Mouse (Mus musculus) CH12.LX (cell line): Measurements from ENCODE around the gene Nup210l. TPM values are rescaled to one million over a fixed set of nuclear protein-coding genes. Genes with fewer than 3 reads are reported as not detected.

Experiments
- DNase-seq: peaks from one replicate; pipeline ENCODE4 v3.0.0-alpha.2; 2013; ENCODE audit errors: extremely low read depth
- H3K27ac ChIP-seq: 2 replicates; pipeline ENCODE4 v1.5.1; 2012; ENCODE audit warnings: low read depth, mild to moderate bottlenecking, control low read depth, moderate library complexity; ENCODE audit not compliant: insufficient read depth
- H3K27me3 ChIP-seq: replicated peaks from 2 replicates; pipeline ENCODE3; 2012; ENCODE audit warnings: inconsistent platforms
- H3K36me3 ChIP-seq, 2 experiments: replicated peaks in 1 of 2; 2 replicates each; pipeline versions ENCODE3 to v1.6.1; 2012; ENCODE audit warnings: inconsistent platforms in 1 of 2, low read length in 1 of 2, mild to moderate bottlenecking in 1 of 2, mixed read lengths in 1 of 2, moderate library complexity in 1 of 2; ENCODE audit not compliant: control insufficient read depth in 1 of 2, insufficient read depth in 1 of 2
- H3K4me1 ChIP-seq, 2 experiments: 2 replicates each; pipeline ENCODE4 v1.6.1; 2012; ENCODE audit warnings: inconsistent platforms in 1 of 2, moderate library complexity in 1 of 2; ENCODE audit not compliant: insufficient read depth in 2 of 2, control insufficient read depth in 1 of 2
- H3K4me2 ChIP-seq: 2 replicates; pipeline ENCODE4 v1.6.1; 2012; ENCODE audit warnings: low read depth, mild to moderate bottlenecking, control low read depth; ENCODE audit not compliant: poor library complexity, insufficient read depth, severe bottlenecking
- H3K4me3 ChIP-seq, 3 experiments: fragments of 150-350 bp in 1 of 3; sonication (generic) in 1 of 3; replicated peaks in 1 of 3; 2 replicates each; pipeline versions ENCODE3 to v1.5.1; 2011 to 2012; ENCODE audit warnings: low read depth in 2 of 3, low read length in 2 of 3, mild to moderate bottlenecking in 2 of 3, moderate library complexity in 2 of 3, control low read depth in 1 of 3, improper control_type of control experiment in 1 of 3, inconsistent platforms in 1 of 3, mixed read lengths in 1 of 3; ENCODE audit not compliant: poor library complexity in 1 of 3
- H3K79me2 ChIP-seq: replicated peaks from 2 replicates; pipeline ENCODE4 v1.6.1; 2012; ENCODE audit warnings: mild to moderate bottlenecking, moderate library complexity; ENCODE audit not compliant: control insufficient read depth, poor library complexity, insufficient read depth, severe bottlenecking; ENCODE audit errors: extremely low read depth
- H3K9ac ChIP-seq: 2 replicates; pipeline ENCODE4 v1.6.1; 2012; ENCODE audit warnings: low read depth, mild to moderate bottlenecking, control low read depth, moderate library complexity; ENCODE audit not compliant: insufficient read depth
- H3K9me3 ChIP-seq: replicated peaks from 2 replicates; pipeline ENCODE3; 2012; ENCODE audit warnings: low read length, inconsistent platforms, mixed read lengths
- BHLHE40 ChIP-seq: IDR thresholded peaks from 2 replicates; pipeline ENCODE4 v1.6.1; 2011; ENCODE audit warnings: mild to moderate bottlenecking, low read depth, low read length, improper control_type of control experiment
- CHD1 ChIP-seq: IDR thresholded peaks from 2 replicates; pipeline ENCODE4 v1.6.1; 2012; ENCODE audit warnings: low read depth, low read length, improper control_type of control experiment, inconsistent platforms
- CHD2 ChIP-seq: IDR thresholded peaks from 2 replicates; pipeline ENCODE4 v1.6.1; 2011; ENCODE audit warnings: low read length, improper control_type of control experiment
- CTCF ChIP-seq, 2 experiments: IDR thresholded peaks in 1 of 2; conservative IDR thresholded peaks in 1 of 2; 2 replicates each; pipeline ENCODE4 v1.5.1; 2011 to 2012; ENCODE audit warnings: low read depth in 2 of 2, low read length in 2 of 2, improper control_type of control experiment in 1 of 2, inconsistent platforms in 1 of 2, mild to moderate bottlenecking in 1 of 2, moderate library complexity in 1 of 2
- ETS1 ChIP-seq: conservative IDR thresholded peaks from 2 replicates; pipeline ENCODE4 v1.6.1; 2012; ENCODE audit warnings: low read depth, mild to moderate bottlenecking, inconsistent platforms, low read length, improper control_type of control experiment, moderate library complexity
- GABPA ChIP-seq: IDR thresholded peaks from 2 replicates; pipeline ENCODE4 v1.6.1; 2012; ENCODE audit warnings: low read depth, low read length, improper control_type of control experiment, inconsistent platforms; ENCODE audit not compliant: insufficient replicate concordance
- HCFC1 ChIP-seq: IDR thresholded peaks from 2 replicates; pipeline ENCODE4 v1.6.1; 2012; ENCODE audit warnings: low read depth, mild to moderate bottlenecking, inconsistent platforms, low read length, improper control_type of control experiment
- IRF4 ChIP-seq: IDR thresholded peaks from 2 replicates; pipeline ENCODE4 v1.6.1; 2014; ENCODE audit warnings: low read depth, mild to moderate bottlenecking, inconsistent platforms, low read length, improper control_type of control experiment
- JUN ChIP-seq: IDR thresholded peaks from 2 replicates; pipeline ENCODE4 v1.6.1; 2011; ENCODE audit warnings: low read depth, mild to moderate bottlenecking, low read length, improper control_type of control experiment, moderate library complexity; ENCODE audit not compliant: insufficient read depth
- JUND ChIP-seq: conservative IDR thresholded peaks from 2 replicates; pipeline ENCODE4 v1.6.1; 2011; ENCODE audit warnings: low read depth, low read length, improper control_type of control experiment
- MAFK ChIP-seq: IDR thresholded peaks from 2 replicates; pipeline ENCODE4 v1.6.1; 2011; ENCODE audit warnings: low read length, improper control_type of control experiment; ENCODE audit not compliant: insufficient replicate concordance
- MEF2A ChIP-seq: IDR thresholded peaks from 2 replicates; pipeline ENCODE4 v1.6.1; 2014; ENCODE audit warnings: low read depth, mild to moderate bottlenecking, inconsistent platforms, low read length, improper control_type of control experiment, borderline replicate concordance
- MXI1 ChIP-seq: IDR thresholded peaks from 2 replicates; pipeline ENCODE4 v1.6.1; 2011; ENCODE audit warnings: mild to moderate bottlenecking, low read depth, low read length, improper control_type of control experiment
- NELFE ChIP-seq: IDR thresholded peaks from 2 replicates; pipeline ENCODE4 v1.6.1; 2011; ENCODE audit warnings: low read depth, low read length, improper control_type of control experiment
- NRF1 ChIP-seq: IDR thresholded peaks from 2 replicates; pipeline ENCODE4 v1.6.1; 2014; ENCODE audit warnings: low read depth, mild to moderate bottlenecking, inconsistent platforms, low read length, improper control_type of control experiment, moderate library complexity
- POLR2A ChIP-seq: IDR thresholded peaks from 2 replicates; pipeline ENCODE4 v1.6.1; 2011; ENCODE audit warnings: low read depth, mild to moderate bottlenecking, improper control_type of control experiment, low read length
- POLR2AphosphoS2 ChIP-seq: IDR thresholded peaks from 2 replicates; pipeline ENCODE4 v1.6.1; 2011; ENCODE audit warnings: low read depth, low read length, improper control_type of control experiment
- RAD21 ChIP-seq: IDR thresholded peaks from 2 replicates; pipeline ENCODE4 v1.6.1; 2011; ENCODE audit warnings: low read depth, mild to moderate bottlenecking, low read length, improper control_type of control experiment, moderate library complexity
- SMC3 ChIP-seq: IDR thresholded peaks from 2 replicates; pipeline ENCODE4 v1.6.1; 2011; ENCODE audit warnings: low read depth, low read length, improper control_type of control experiment
- TBP ChIP-seq: conservative IDR thresholded peaks from 2 replicates; pipeline ENCODE4 v1.6.1; 2011; ENCODE audit warnings: low read depth, low read length, improper control_type of control experiment
- TCF12 ChIP-seq: IDR thresholded peaks from 2 replicates; pipeline ENCODE4 v1.6.1; 2014; ENCODE audit warnings: low read depth, mild to moderate bottlenecking, inconsistent platforms, low read length, improper control_type of control experiment
- UBTF ChIP-seq: IDR thresholded peaks from 2 replicates; pipeline ENCODE4 v1.6.1; 2012; ENCODE audit warnings: low read depth, mild to moderate bottlenecking, inconsistent platforms, low read length, improper control_type of control experiment, moderate library complexity
- USF1 ChIP-seq: IDR thresholded peaks from 2 replicates; pipeline ENCODE4 v1.6.1; 2014; ENCODE audit warnings: low read depth, mild to moderate bottlenecking, inconsistent platforms, low read length, improper control_type of control experiment
- dilution Hi-C: fragments of 300-500 bp; cut with MboI; formaldehyde crosslinking; loops from 2 replicates; pipeline ENCODE4 v1.14.3; 2020; ENCODE audit warnings: low sequenced_read_pairs; ENCODE audit not compliant: extremely low pct_unique_long_range_greater_than_20kb, extremely low pct_ligation_motif_present
- in situ Hi-C: fragments of 300-500 bp; cut with MboI; formaldehyde crosslinking; loops from 3 replicates; pipeline ENCODE4 v1.14.3; 2019; ENCODE audit warnings: low sequenced_read_pairs, low pct_ligation_motif_present, low pct_unique_long_range_greater_than_20kb, mixed read lengths
- polyA plus RNA-seq: library from polyadenylated mRNA; unstranded; fragments of >175 nt; gene quantifications from 2 replicates; pipeline ENCODE4 v1.2.1, GENCODE M21; 2012; ENCODE audit warnings: low read depth; ENCODE audit not compliant: insufficient read length
- total RNA-seq, 2 experiments: library from RNA; depleted of rRNA; stranded (reverse); fragments of 300-350 nt in 1 of 2; fragments of >200 nt in 1 of 2; gene quantifications; 2 replicates each; pipeline ENCODE4 v1.2.3; 2012 to 2014

The Nup210l gene
- total and polyA plus RNA-seq, 3 experiments, result 0.42 to 0.47 (median 0.43) TPM

GRCm38 (mm10) chr3:90194759-90195158 lies 90.8 kb downstream of the Nup210l start:
- TF ChIP-seq MEF2A (no peak), UBTF (no peak)
- TF ChIP-seq, all 38 proteins: peak for 0
- dilution Hi-C loops, result no loop called here
- Histone ChIP-seq H3K9me3 (no peaks in the 10 kb centered on the region), H3K4me3 (no peak overlapping the region), H3K9ac (no peak overlapping the region), H3K27ac (no peak overlapping the region), H3K27me3 (no peaks in the 10 kb centered on the region), H3K36me3 (no peaks in the 10 kb centered on the region), H3K4me1 (no peaks in the 10 kb centered on the region), H3K4me2 (no peak overlapping the region), H3K79me2 (no peaks in the 10 kb centered on the region)
- DNase-seq, result no peak
- in situ Hi-C loops, result no loop called here

GRCm38 (mm10) chr3:90195644-90196043 lies 91.7 kb downstream of the Nup210l start:
- H3K27me3 ChIP-seq, result no peaks in the 10 kb centered on the region

GRCm38 (mm10) chr3:90197548-90197947 lies 93.6 kb downstream of the Nup210l start:
- no peak overlapping the region for H3K9ac ChIP-seq
- no peak overlapping the region for H3K27ac ChIP-seq
- H3K9me3 ChIP-seq, result no peaks in the 10 kb centered on the region
- no peaks in the 10 kb centered on the region for H3K27me3 ChIP-seq
- dilution Hi-C loops, result no loop called here
- H3K4me2 ChIP-seq, result no peak overlapping the region
- no peak for TF ChIP-seq JUND
- TF ChIP-seq USF1, result no peak
- TF ChIP-seq POLR2A, result no peak
- TF ChIP-seq TCF12, result no peak
- TF ChIP-seq MXI1, result no peak
- TF ChIP-seq, all 38 proteins: peak for 0
- in situ Hi-C loops, result no loop called here
- Histone ChIP-seq H3K4me3 (no peak overlapping the region), H3K4me1 (peaks cover 0 to 2% of the 10 kb centered on the region in 2 experiments; a peak in 2 of 4 replicates), H3K36me3 (no peaks in the 10 kb centered on the region), H3K79me2 (no peaks in the 10 kb centered on the region)
- DNase-seq, result no peak

More at GRCm38 (mm10) chr3:90195644-90196043, 91.7 kb downstream of the Nup210l start:
- no peak for DNase-seq
- Histone ChIP-seq H3K4me1 (no peaks in the 10 kb centered on the region), H3K4me3 (no peak overlapping the region), H3K36me3 (no peaks in the 10 kb centered on the region), H3K9ac (no peak overlapping the region), H3K9me3 (no peaks in the 10 kb centered on the region), H3K79me2 (no peaks in the 10 kb centered on the region), H3K27ac (no peak overlapping the region), H3K4me2 (no peak overlapping the region)
- in situ Hi-C loops, result no loop called here
- TF ChIP-seq GABPA, result no peak
- TF ChIP-seq CHD2, result no peak
- no peak for TF ChIP-seq HCFC1
- no peak for TF ChIP-seq CTCF (conservative IDR thresholded peaks at IDR 0.05 in 1 of 2, IDR thresholded peaks at IDR 0.05 in 1 of 2; ENCODE audit: low read depth in 2 of 2, low read length in 2 of 2)
- TF ChIP-seq MAFK, result no peak
- TF ChIP-seq ETS1, result no peak
- no peak for TF ChIP-seq BHLHE40
- no peak for TF ChIP-seq CHD1
- no peak for TF ChIP-seq NELFE
- TF ChIP-seq POLR2AphosphoS2, result no peak
- no peak for TF ChIP-seq NRF1
- no peak for TF ChIP-seq JUN
- TF ChIP-seq MEF2A, result no peak
- TF ChIP-seq RAD21, result no peak
- no peak for TF ChIP-seq IRF4
- no peak for TF ChIP-seq POLR2A
- no peak for TF ChIP-seq TBP
- TF ChIP-seq SMC3, result no peak
- no peak for TF ChIP-seq MXI1
- dilution Hi-C loops, result no loop called here
